Mouse (Mus musculus) kidney, postnatal 0 days (tissue): ENCODE results near the gene Mycs. TPM values are rescaled to one million over a fixed set of nuclear protein-coding genes. Genes with fewer than 3 reads are reported as not detected.

Source experiments
- ATAC-seq: fragments of 200-750 bp; cut with Nextera tagmentation; replicated peaks from 2 replicates; pipeline ENCODE4 v1.8.0; 2017; ENCODE audit warnings: low read depth, moderate number of reproducible peaks, moderate TSS enrichment, moderate library complexity; ENCODE audit not compliant: low FRiP score
- DNase-seq: peaks from one replicate; pipeline ENCODE4 v3.0.0-alpha.2; 2016; ENCODE audit warnings: low spot score
- H3K27ac ChIP-seq: fragments of 300-500 bp; sonication (generic); 2 replicates; pipeline ENCODE4 v1.5.1; 2014; ENCODE audit warnings: mild to moderate bottlenecking
- H3K27me3 ChIP-seq: fragments of 300-500 bp; sonication (generic); 2 replicates; pipeline ENCODE4 v1.6.1; 2014; ENCODE audit warnings: low read length, mixed read lengths; ENCODE audit not compliant: insufficient read depth
- H3K36me3 ChIP-seq: fragments of 300-500 bp; sonication (generic); 2 replicates; pipeline ENCODE4 v1.6.1; 2014; ENCODE audit warnings: low read length, mixed read lengths; ENCODE audit not compliant: insufficient read depth
- H3K4me1 ChIP-seq: fragments of 300-500 bp; sonication (generic); replicated peaks from 2 replicates; pipeline ENCODE4 v1.6.1; 2014; ENCODE audit warnings: antibody characterized with exemption, low read length, mixed read lengths; ENCODE audit not compliant: insufficient read depth
- H3K4me2 ChIP-seq: fragments of 300-500 bp; sonication (generic); 2 replicates; pipeline ENCODE4 v1.6.1; 2014; ENCODE audit warnings: mild to moderate bottlenecking, low read length, moderate library complexity, mixed read lengths
- H3K4me3 ChIP-seq: fragments of 300-500 bp; sonication (generic); replicated peaks from 2 replicates; pipeline ENCODE4 v1.5.1; 2014; ENCODE audit warnings: low read depth, low read length
- H3K9ac ChIP-seq: fragments of 300-500 bp; sonication (generic); 2 replicates; pipeline ENCODE4 v1.6.1; 2014; ENCODE audit warnings: low read depth, low read length
- H3K9me3 ChIP-seq: fragments of 300-500 bp; sonication (generic); replicated peaks from 2 replicates; pipeline ENCODE4 v1.6.1; 2016; ENCODE audit warnings: low read length, inconsistent platforms, mixed read lengths
- CTCF ChIP-seq: IDR thresholded peaks from 2 replicates; pipeline ENCODE4 v1.5.1; 2016; ENCODE audit warnings: antibody characterized with exemption, low read depth, mild to moderate bottlenecking, moderate library complexity
- WGBS: fragments of 180-500 bp; shearing (Covaris S2); extraction: QIAGEN DNeasy Blood & Tissue Kit; methylation state at CpG from one replicate; pipeline ENCODE4 v1.1.7; 2014; 5-methylcytosine and 5-hydroxymethylcytosine counted together
- polyA plus RNA-seq: library from polyadenylated mRNA; unstranded; fragments of >200 nt; fragmentation: Nextera tagmentation; extraction: Ambion mirVana; gene quantifications from 2 replicates; pipeline ENCODE4 v1.2.1, GENCODE M21; 2015

Gene Mycs
- not detected in 2 replicates for polyA plus RNA-seq

DNA sequence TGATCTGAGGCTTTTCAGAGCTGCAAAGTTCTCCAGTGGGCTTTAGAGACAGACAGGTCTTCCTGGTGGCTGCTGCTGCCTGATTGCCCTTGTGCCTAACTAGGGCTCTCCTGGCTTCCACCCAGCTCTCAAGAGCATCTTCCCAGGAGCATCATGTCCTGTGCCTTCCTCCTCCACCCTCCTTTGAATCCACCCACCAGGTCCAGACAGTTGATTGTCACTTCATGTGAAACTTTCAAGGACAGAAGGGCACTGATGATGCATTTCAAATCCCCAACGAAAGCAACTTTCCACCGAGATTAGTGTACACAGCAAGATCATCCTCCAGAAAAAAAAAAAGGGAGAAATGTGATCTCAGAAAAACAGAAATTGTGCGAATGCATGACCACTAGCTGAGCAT, at the start of gene Mycs:
Gene Mycs, minus strand, starts transcription at position 101 of the 400 bp plus-strand sequence.
- no peak within 1 kb of the TSS for H3K4me3 ChIP-seq
- H3K4me2 ChIP-seq: no peak within 1 kb of the TSS
- no peak within 1 kb of the TSS for H3K9ac ChIP-seq
- no peak for TF ChIP-seq CTCF
- DNase-seq: no peak
- WGBS: 78% methylated on average over 3 of the region's 3 CpGs
- no peaks in the 10 kb centered on the region for H3K4me1 ChIP-seq
- no peak within 1 kb of the TSS for H3K27ac ChIP-seq
- no peak for ATAC-seq
- no peaks in the 10 kb centered on the region for H3K27me3 ChIP-seq
- H3K9me3 ChIP-seq: no peaks in the 10 kb centered on the region
- no peaks in the 10 kb centered on the region for H3K36me3 ChIP-seq

DNA sequence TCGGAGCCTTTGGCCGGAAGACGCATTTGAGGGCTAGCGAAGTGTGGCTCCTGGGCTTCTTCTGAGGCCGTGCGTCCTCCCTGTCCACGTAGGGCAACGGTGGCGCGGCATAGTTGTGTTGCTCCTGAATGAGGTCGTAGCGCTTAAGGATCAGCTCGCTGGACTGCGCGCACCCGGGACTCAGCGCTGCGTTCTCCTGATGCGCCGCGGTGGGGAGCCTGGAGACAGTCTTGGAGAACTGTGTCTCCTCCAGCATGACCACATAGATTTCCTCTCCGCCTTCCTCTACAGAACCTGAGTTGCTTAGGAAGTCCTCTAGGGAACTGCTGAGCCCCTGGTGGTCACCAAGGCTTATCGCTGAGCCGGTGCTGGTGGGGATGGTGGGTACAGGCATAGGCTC, 1.0 kb downstream of the Mycs start:
- H3K4me1 ChIP-seq: no peaks in the 10 kb centered on the region
- WGBS: 17% methylated on average over 24 of the region's 24 CpGs
- no peaks in the 10 kb centered on the region for H3K9me3 ChIP-seq
- TF ChIP-seq CTCF: no peak
- H3K27ac ChIP-seq: no peak overlapping the region
- no peak overlapping the region for H3K9ac ChIP-seq
- H3K4me3 ChIP-seq: no peak overlapping the region
- no peaks in the 10 kb centered on the region for H3K27me3 ChIP-seq
- ATAC-seq (no peak), DNase-seq (no peak)
- H3K4me2 ChIP-seq: no peak overlapping the region
- H3K36me3 ChIP-seq: no peaks in the 10 kb centered on the region

Other genes with a start within 250 kb of the Mycs start
- gene Btbd35f7, start 199.8 kb upstream of the Mycs start, polyA plus RNA-seq: not detected in 2 replicates